Mouse (Mus musculus): ENCODE results near the gene Ccdc120. TPM values are rescaled to one million over a fixed set of nuclear protein-coding genes. Genes with fewer than 3 reads are reported as not detected.

Ccdc120 gene
- total RNA-seq, 1 experiment: 15.8 TPM

- no peak for TF ChIP-seq MAFK (IDR thresholded peaks at IDR 0.05; ENCODE audit: insufficient read depth, low read depth, low read length)
- no peak for TF ChIP-seq ZC3H11A (IDR thresholded peaks at IDR 0.05; ENCODE audit: borderline replicate concordance, low read depth, low read length)
- TF ChIP-seq CHD2 (IDR thresholded peaks at IDR 0.05; ENCODE audit: low read depth, low read length): no peak
- TF ChIP-seq HCFC1 (IDR thresholded peaks at IDR 0.05; ENCODE audit: borderline replicate concordance, insufficient read depth, low read length): no peak
- TF ChIP-seq ZNF384 (IDR thresholded peaks at IDR 0.05; ENCODE audit: low read depth, low read length): no peak
- Histone ChIP-seq H3K9me3 (ENCODE audit: control insufficient read depth, insufficient read depth, low read depth, low read length) (no peaks in the 10 kb centered on the region), H3K9ac (ENCODE audit: insufficient read depth, low read depth, low read length, poor library complexity, severe bottlenecking) (no peak overlapping the region), H3K27ac (ENCODE audit: insufficient read depth, low read depth, low read length, poor library complexity, severe bottlenecking) (no peak overlapping the region), H3K36me3 (ENCODE audit: control insufficient read depth, insufficient read depth, low read length, poor library complexity, severe bottlenecking) (peaks cover 6% of the 10 kb centered on the region), H3K4me1 (ENCODE audit: control insufficient read depth in 2 of 2, insufficient read depth in 2 of 2, low read length in 2 of 2, poor library complexity in 1 of 2) (peaks cover 0 to 1% of the 10 kb centered on the region in 2 experiments; a peak in 1 of 4 replicates), H3K4me3 (ENCODE audit: insufficient read depth in 1 of 2, low read depth in 1 of 2, low read length in 2 of 2, poor library complexity in 1 of 2, severe bottlenecking in 1 of 2) (peak overlapping the region in 1 of 2 experiments; percentile 88; a peak in 1 of 4 replicates)
- in situ Hi-C loops (cut with MboI; ENCODE audit: low sequenced_read_pairs in 2 of 2, unreplicated experiment in 2 of 2): loop anchor here in 1 of 2 experiments (25.0 kb wide), 1 partner anchor 234 kb away; no protein-coding TSS in a partner anchor
- DNase-seq (ENCODE audit: low read depth, low spot score): no peak
These were observed 54.2 kb downstream of the Ccdc120 start for GRCm38 (mm10) chrX:7696520-7696919.

GRCm38 (mm10) chrX:7692862-7693261 is 57.8 kb downstream of the Ccdc120 start:
- Histone ChIP-seq H3K9ac (ENCODE audit: insufficient read depth, low read depth, low read length, poor library complexity, severe bottlenecking) (no peak overlapping the region), H3K9me3 (ENCODE audit: control insufficient read depth, insufficient read depth, low read depth, low read length) (no peaks in the 10 kb centered on the region), H3K27ac (ENCODE audit: insufficient read depth, low read depth, low read length, poor library complexity, severe bottlenecking) (no peak overlapping the region), H3K4me1 (ENCODE audit: control insufficient read depth in 2 of 2, insufficient read depth in 2 of 2, low read length in 2 of 2, poor library complexity in 1 of 2) (no peaks in the 10 kb centered on the region), H3K36me3 (ENCODE audit: control insufficient read depth, insufficient read depth, low read length, poor library complexity, severe bottlenecking) (no peaks in the 10 kb centered on the region), H3K4me3 (ENCODE audit: insufficient read depth in 1 of 2, low read depth in 1 of 2, low read length in 2 of 2, poor library complexity in 1 of 2, severe bottlenecking in 1 of 2) (no peak overlapping the region)
- no peak for DNase-seq (ENCODE audit: low read depth, low spot score)
- no peak for TF ChIP-seq HCFC1 (IDR thresholded peaks at IDR 0.05; ENCODE audit: borderline replicate concordance, insufficient read depth, low read length)
- in situ Hi-C loops (cut with MboI; ENCODE audit: low sequenced_read_pairs in 2 of 2, unreplicated experiment in 2 of 2): loop anchor here in 1 of 2 experiments (25.0 kb wide), 1 partner anchor 231 kb away; no protein-coding TSS in a partner anchor

- H3K36me3 ChIP-seq (ENCODE audit: control insufficient read depth, insufficient read depth, low read length, poor library complexity, severe bottlenecking): no peaks in the 10 kb centered on the region
- H3K27ac ChIP-seq (ENCODE audit: insufficient read depth, low read depth, low read length, poor library complexity, severe bottlenecking): no peak overlapping the region
- no peak for TF ChIP-seq HCFC1 (IDR thresholded peaks at IDR 0.05; ENCODE audit: borderline replicate concordance, insufficient read depth, low read length)
- TF ChIP-seq ZNF384 (IDR thresholded peaks at IDR 0.05; ENCODE audit: low read depth, low read length): no peak
- TF ChIP-seq ZC3H11A (IDR thresholded peaks at IDR 0.05; ENCODE audit: borderline replicate concordance, low read depth, low read length): no peak
- no peak for TF ChIP-seq CHD2 (IDR thresholded peaks at IDR 0.05; ENCODE audit: low read depth, low read length)
- no peak for TF ChIP-seq MAFK (IDR thresholded peaks at IDR 0.05; ENCODE audit: insufficient read depth, low read depth, low read length)
- H3K4me1 ChIP-seq (ENCODE audit: control insufficient read depth in 2 of 2, insufficient read depth in 2 of 2, low read length in 2 of 2, poor library complexity in 1 of 2): no peaks in the 10 kb centered on the region
- H3K4me3 ChIP-seq (ENCODE audit: insufficient read depth in 1 of 2, low read depth in 1 of 2, low read length in 2 of 2, poor library complexity in 1 of 2, severe bottlenecking in 1 of 2): no peak overlapping the region
- in situ Hi-C loops (cut with MboI; ENCODE audit: low sequenced_read_pairs in 2 of 2, unreplicated experiment in 2 of 2): loop anchor here in 1 of 2 experiments (25.0 kb wide), 1 partner anchor 228 kb away; no protein-coding TSS in a partner anchor
- H3K9me3 ChIP-seq (ENCODE audit: control insufficient read depth, insufficient read depth, low read depth, low read length): no peaks in the 10 kb centered on the region
- no peak for DNase-seq (ENCODE audit: low read depth, low spot score)
- no peak overlapping the region for H3K9ac ChIP-seq (ENCODE audit: insufficient read depth, low read depth, low read length, poor library complexity, severe bottlenecking)
These were observed 60.2 kb downstream of the Ccdc120 start for GRCm38 (mm10) chrX:7690486-7690885.

- TF ChIP-seq ZC3H11A (IDR thresholded peaks at IDR 0.05; ENCODE audit: borderline replicate concordance, low read depth, low read length): no peak
- no peak for TF ChIP-seq CHD2 (IDR thresholded peaks at IDR 0.05; ENCODE audit: low read depth, low read length)
- TF ChIP-seq ZNF384 (IDR thresholded peaks at IDR 0.05; ENCODE audit: low read depth, low read length): no peak
- no peak for TF ChIP-seq MAFK (IDR thresholded peaks at IDR 0.05; ENCODE audit: insufficient read depth, low read depth, low read length)
- TF ChIP-seq HCFC1 (IDR thresholded peaks at IDR 0.05; ENCODE audit: borderline replicate concordance, insufficient read depth, low read length): no peak
- DNase-seq (ENCODE audit: low read depth, low spot score): no peak
- Histone ChIP-seq H3K9me3 (ENCODE audit: control insufficient read depth, insufficient read depth, low read depth, low read length) (no peaks in the 10 kb centered on the region), H3K27ac (ENCODE audit: insufficient read depth, low read depth, low read length, poor library complexity, severe bottlenecking) (no peak overlapping the region), H3K9ac (ENCODE audit: insufficient read depth, low read depth, low read length, poor library complexity, severe bottlenecking) (no peak overlapping the region), H3K4me3 (ENCODE audit: insufficient read depth in 1 of 2, low read depth in 1 of 2, low read length in 2 of 2, poor library complexity in 1 of 2, severe bottlenecking in 1 of 2) (no peak overlapping the region), H3K4me1 (ENCODE audit: control insufficient read depth in 2 of 2, insufficient read depth in 2 of 2, low read length in 2 of 2, poor library complexity in 1 of 2) (no peaks in the 10 kb centered on the region), H3K36me3 (ENCODE audit: control insufficient read depth, insufficient read depth, low read length, poor library complexity, severe bottlenecking) (no peaks in the 10 kb centered on the region)
- in situ Hi-C loops (cut with MboI; ENCODE audit: low sequenced_read_pairs in 2 of 2, unreplicated experiment in 2 of 2): loop anchor here in 1 of 2 experiments (25.0 kb wide), 1 partner anchor 226 kb away; no protein-coding TSS in a partner anchor
These were observed 62.4 kb downstream of the Ccdc120 start for GRCm38 (mm10) chrX:7688321-7688720.

Other genes starting within 250 kb of the Ccdc120 start
- gene Foxp3, start 177.3 kb downstream of the Ccdc120 start, total RNA-seq (2012; rRNA removed): 0.49 and 0.63 TPM in 2 replicates
- gene Ppp1r3f, start 176.6 kb downstream of the Ccdc120 start, total RNA-seq (2012; rRNA removed): 1.7 and 2.4 TPM in 2 replicates
- gene Ccdc22, start 145.4 kb downstream of the Ccdc120 start, total RNA-seq (2012; rRNA removed): 19.5 and 23.9 TPM in 2 replicates
- gene Cacna1f, start 143.8 kb downstream of the Ccdc120 start, total RNA-seq (2012; rRNA removed): 0.16 TPM in 1 of 2 replicates, not detected in the other
- 1.6 and 4.9 TPM in 2 replicates for gene Syp, start 112.4 kb downstream of the Ccdc120 start, total RNA-seq (2012; rRNA removed)
- 1.5 and 2.2 TPM in 2 replicates for gene Prickle3, start 93.6 kb downstream of the Ccdc120 start, total RNA-seq (2012; rRNA removed)
- 278 and 336 TPM in 2 replicates for gene Plp2, start 79.5 kb downstream of the Ccdc120 start, total RNA-seq (2012; rRNA removed)
- 0.11 and 0.36 TPM in 2 replicates for gene Magix, start 69.7 kb downstream of the Ccdc120 start, total RNA-seq (2012; rRNA removed)
- 9.5 and 11.5 TPM in 2 replicates for gene Gpkow, start 53.8 kb downstream of the Ccdc120 start, total RNA-seq (2012; rRNA removed)
- gene Wdr45, start 36.6 kb downstream of the Ccdc120 start, total RNA-seq (2012; rRNA removed): 55.3 and 57.6 TPM in 2 replicates
- gene Gm45208, start 28.7 kb downstream of the Ccdc120 start, total RNA-seq (2012; rRNA removed): 0.26 TPM in 1 of 2 replicates, not detected in the other
- gene Praf2, start 22.5 kb downstream of the Ccdc120 start, total RNA-seq (2012; rRNA removed): 41.9 and 48.0 TPM in 2 replicates
- gene Tfe3, start 11.7 kb upstream of the Ccdc120 start, total RNA-seq (2012; rRNA removed): 32.3 and 45.8 TPM in 2 replicates
- 14.9 and 22.6 TPM in 2 replicates for gene Gripap1, start 38.9 kb upstream of the Ccdc120 start, total RNA-seq (2012; rRNA removed)
- 3.1 and 5.4 TPM in 2 replicates for gene Kcnd1, start 71.4 kb upstream of the Ccdc120 start, total RNA-seq (2012; rRNA removed)
- 65.3 and 71.0 TPM in 2 replicates for gene Otud5, start 90.5 kb upstream of the Ccdc120 start, total RNA-seq (2012; rRNA removed)
- gene Pim2, start 127.4 kb upstream of the Ccdc120 start, total RNA-seq (2012; rRNA removed): 17.2 and 20.8 TPM in 2 replicates
- 38.3 and 51.2 TPM in 2 replicates for gene Slc35a2, start 133.1 kb upstream of the Ccdc120 start, total RNA-seq (2012; rRNA removed)
- gene Pqbp1, start 148.4 kb upstream of the Ccdc120 start, total RNA-seq (2012; rRNA removed): 47.3 and 69.9 TPM in 2 replicates
- gene Timm17b, start 148.5 kb upstream of the Ccdc120 start, total RNA-seq (2012; rRNA removed): 39.2 and 58.5 TPM in 2 replicates
- not detected in 2 replicates for gene Gm10491, start 156.9 kb upstream of the Ccdc120 start, total RNA-seq (2012; rRNA removed)
- gene Gm10490, start 158.6 kb upstream of the Ccdc120 start, total RNA-seq (2012; rRNA removed): not detected in 2 replicates
- 10.5 and 25.2 TPM in 2 replicates for gene Pcsk1n, start 168.9 kb upstream of the Ccdc120 start, total RNA-seq (2012; rRNA removed)
- gene Eras, start 177.7 kb upstream of the Ccdc120 start, total RNA-seq (2012; rRNA removed): 60.6 and 60.8 TPM in 2 replicates
- gene Hdac6, start 197.0 kb upstream of the Ccdc120 start, total RNA-seq (2012; rRNA removed): 54.6 and 98.5 TPM in 2 replicates
- 1.1 and 1.3 TPM in 2 replicates for gene Gata1, start 227.2 kb upstream of the Ccdc120 start, total RNA-seq (2012; rRNA removed)

Measured in ES-E14 (cell line).